Mouse (Mus musculus) forebrain, embryonic 16.5 days (tissue): ENCODE results near the gene Arid1b. TPM values are rescaled to one million over a fixed set of nuclear protein-coding genes. Genes with fewer than 3 reads are reported as not detected.

Experiments
- ATAC-seq: fragments of 200-750 bp; cut with Nextera tagmentation; 2 replicates; pipeline ENCODE4 v1.8.0; 2017; ENCODE audit warnings: mild to moderate bottlenecking, moderate library complexity
- H3K27ac ChIP-seq: fragments of 300-500 bp; sonication (generic); 2 replicates; pipeline ENCODE4 v1.5.1; 2014; ENCODE audit warnings: low read length, control low read depth
- H3K27me3 ChIP-seq: fragments of 300-500 bp; sonication (generic); replicated peaks from 2 replicates; pipeline ENCODE4 v1.6.1; 2014; ENCODE audit warnings: low read length; ENCODE audit not compliant: control insufficient read depth, insufficient read depth
- H3K36me3 ChIP-seq: fragments of 300-500 bp; sonication (generic); 2 replicates; pipeline ENCODE4 v1.6.1; 2014; ENCODE audit not compliant: control insufficient read depth, insufficient read depth
- H3K4me1 ChIP-seq: fragments of 300-500 bp; sonication (generic); replicated peaks from 2 replicates; pipeline ENCODE4 v1.6.1; 2014; ENCODE audit warnings: low read length; ENCODE audit not compliant: control insufficient read depth, insufficient read depth
- H3K4me2 ChIP-seq: fragments of 300-500 bp; sonication (generic); 2 replicates; pipeline ENCODE4 v1.6.1; 2014; ENCODE audit warnings: mild to moderate bottlenecking, low read length, control low read depth
- H3K4me3 ChIP-seq: fragments of 300-500 bp; sonication (generic); replicated peaks from 2 replicates; pipeline ENCODE4 v1.5.1; 2014; ENCODE audit warnings: mild to moderate bottlenecking, low read length, control low read depth
- H3K9ac ChIP-seq: fragments of 300-500 bp; sonication (generic); replicated peaks from 2 replicates; pipeline ENCODE4 v1.6.1; 2014; ENCODE audit warnings: low read depth, low read length, control low read depth
- H3K9me3 ChIP-seq: fragments of 300-500 bp; sonication (generic); 2 replicates; pipeline ENCODE4 v1.6.1; 2016; ENCODE audit warnings: low read length; ENCODE audit not compliant: control insufficient read depth
- WGBS: fragments of 180-500 bp; shearing (Covaris S2); extraction: QIAGEN DNeasy Blood & Tissue Kit; methylation state at CpG from one replicate; pipeline ENCODE4 v1.1.7; 2014; 5-methylcytosine and 5-hydroxymethylcytosine counted together
- polyA plus RNA-seq: library from polyadenylated mRNA; unstranded; fragments of >200 nt; fragmentation: Nextera tagmentation; extraction: Ambion mirVana; gene quantifications from 2 replicates; pipeline ENCODE4 v1.2.1, GENCODE M21; 2015

Arid1b gene
- polyA plus RNA-seq, 1 experiment from 2014 or later = 15.1 TPM

- no peak for ATAC-seq
- 82% methylated on average over 8 of the region's 8 CpGs for WGBS
These were observed 43.1 kb downstream of the Arid1b start for GRCm38 (mm10) chr17:5037199-5037598.

GRCm38 (mm10) chr17:5039826-5040225 is 45.7 kb downstream of the Arid1b start:
- H3K9me3 ChIP-seq = no peaks in the 10 kb centered on the region
- ATAC-seq = no peak
- no peak overlapping the region for H3K4me3 ChIP-seq
- H3K27ac ChIP-seq = no peak overlapping the region
- H3K4me2 ChIP-seq = no peak overlapping the region
- no peaks in the 10 kb centered on the region for H3K36me3 ChIP-seq
- no peaks in the 10 kb centered on the region for H3K27me3 ChIP-seq
- WGBS = 87% methylated on average over 2 of the region's 2 CpGs
- peaks cover 13% of the 10 kb centered on the region for H3K4me1 ChIP-seq
- H3K9ac ChIP-seq = no peak overlapping the region

More at GRCm38 (mm10) chr17:5037199-5037598, 43.1 kb downstream of the Arid1b start:
- H3K9me3 ChIP-seq = no peaks in the 10 kb centered on the region
- H3K27me3 ChIP-seq = no peaks in the 10 kb centered on the region
- H3K4me1 ChIP-seq = 0 out of 2 replicates have a peak, but pooled peaks cover 2% of the 10 kb centered on the region
- no peak overlapping the region for H3K4me2 ChIP-seq
- no peak overlapping the region for H3K4me3 ChIP-seq
- no peaks in the 10 kb centered on the region for H3K36me3 ChIP-seq
- no peak overlapping the region for H3K27ac ChIP-seq
- H3K9ac ChIP-seq = no peak overlapping the region

- no peak overlapping the region for H3K4me2 ChIP-seq
- H3K36me3 ChIP-seq = no peaks in the 10 kb centered on the region
- H3K27me3 ChIP-seq = no peaks in the 10 kb centered on the region
- 45% methylated on average over 7 of the region's 7 CpGs for WGBS
- H3K9ac ChIP-seq = no peak overlapping the region
- ATAC-seq = no peak
- no peaks in the 10 kb centered on the region for H3K9me3 ChIP-seq
- H3K4me3 ChIP-seq = no peak overlapping the region
- H3K4me1 ChIP-seq = peaks cover 10% of the 10 kb centered on the region
- no peak overlapping the region for H3K27ac ChIP-seq
These were observed 49.7 kb downstream of the Arid1b start for GRCm38 (mm10) chr17:5043871-5044270.

- Histone ChIP-seq H3K27me3 (no peaks in the 10 kb centered on the region), H3K27ac (no peak overlapping the region), H3K9me3 (no peaks in the 10 kb centered on the region), H3K4me1 (peaks cover 10% of the 10 kb centered on the region), H3K9ac (no peak overlapping the region), H3K36me3 (no peaks in the 10 kb centered on the region), H3K4me2 (no peak overlapping the region), H3K4me3 (no peak overlapping the region)
- no peak for ATAC-seq
- WGBS = 92% methylated on average over 5 of the region's 5 CpGs
These were observed 51.5 kb downstream of the Arid1b start for GRCm38 (mm10) chr17:5045613-5046012.

DNA sequence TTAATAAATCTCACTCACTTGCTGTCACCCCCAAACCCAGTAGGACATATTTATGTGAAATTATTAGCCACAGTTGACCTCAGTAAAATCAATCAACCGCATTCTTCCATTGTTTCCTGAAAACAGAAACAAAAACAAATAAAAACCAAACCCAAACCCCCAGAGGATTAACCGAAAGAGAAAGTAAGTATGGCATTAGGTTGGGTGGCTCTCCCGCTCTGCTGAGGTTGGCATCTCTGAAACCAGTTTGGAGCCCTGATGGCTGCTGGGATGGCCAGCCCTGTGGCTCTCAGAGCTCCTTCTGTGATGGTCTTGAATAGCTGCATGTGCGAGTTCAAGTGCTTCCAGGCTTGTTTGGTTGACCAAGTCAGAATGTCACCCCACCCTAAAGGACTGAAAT is 53.2 kb downstream of the Arid1b start:
- 96% methylated on average over 4 of the region's 4 CpGs for WGBS
- Histone ChIP-seq H3K27ac (no peak overlapping the region), H3K4me3 (no peak overlapping the region), H3K4me1 (peaks cover 10% of the 10 kb centered on the region), H3K36me3 (no peaks in the 10 kb centered on the region), H3K9ac (no peak overlapping the region), H3K9me3 (no peaks in the 10 kb centered on the region), H3K4me2 (no peak overlapping the region), H3K27me3 (no peaks in the 10 kb centered on the region)
- ATAC-seq = no peak

GRCm38 (mm10) chr17:5050266-5050665 is 56.1 kb downstream of the Arid1b start:
- H3K4me3 ChIP-seq = no peak overlapping the region

DNA sequence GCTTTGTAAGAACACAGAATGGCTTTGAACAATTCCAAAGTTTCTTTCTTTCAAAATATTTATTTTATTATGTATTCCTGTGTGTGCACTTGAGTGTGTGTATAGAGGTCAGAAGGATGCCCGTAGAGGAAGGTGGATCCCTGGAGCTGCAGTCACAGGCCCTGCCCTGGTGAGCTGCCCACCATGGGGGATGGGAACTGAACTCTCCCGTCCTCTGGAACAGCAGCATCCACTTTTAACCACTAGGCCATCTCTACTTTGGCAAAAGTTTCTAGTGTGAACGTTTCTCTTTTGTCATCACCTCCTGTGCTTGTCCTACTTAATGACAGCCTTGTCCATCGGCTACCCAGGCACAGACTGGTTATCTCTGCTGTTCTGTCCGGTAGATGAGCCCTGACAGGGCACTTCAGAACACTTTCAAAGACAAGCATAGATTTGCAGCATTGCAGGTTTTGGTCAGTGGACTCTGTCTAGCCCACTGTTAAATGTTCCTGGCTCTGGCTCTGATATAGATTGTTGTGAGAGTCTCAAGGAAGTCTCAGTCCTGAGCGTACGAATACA is 56.9 kb downstream of the Arid1b start:
- no peaks in the 10 kb centered on the region for H3K27me3 ChIP-seq
- H3K27ac ChIP-seq = no peak overlapping the region
- 66% methylated on average over 7 of the region's 7 CpGs for WGBS
- no peak for ATAC-seq
- H3K9me3 ChIP-seq = no peaks in the 10 kb centered on the region
- no peak overlapping the region for H3K9ac ChIP-seq
- H3K4me1 ChIP-seq = 0 out of 2 replicates have a peak, but pooled peaks cover 3% of the 10 kb centered on the region
- no peaks in the 10 kb centered on the region for H3K36me3 ChIP-seq
- H3K4me3 ChIP-seq = no peak overlapping the region
- H3K4me2 ChIP-seq = no peak overlapping the region

More at GRCm38 (mm10) chr17:5050266-5050665, 56.1 kb downstream of the Arid1b start:
- 88% methylated on average over 8 of the region's 8 CpGs for WGBS
- Histone ChIP-seq H3K27ac (no peak overlapping the region), H3K36me3 (no peaks in the 10 kb centered on the region), H3K4me2 (no peak overlapping the region), H3K9me3 (no peaks in the 10 kb centered on the region), H3K27me3 (no peaks in the 10 kb centered on the region), H3K4me1 (0 out of 2 replicates have a peak, but pooled peaks cover 3% of the 10 kb centered on the region), H3K9ac (no peak overlapping the region)
- no peak for ATAC-seq

GRCm38 (mm10) chr17:5052091-5052799 is 58.1 kb downstream of the Arid1b start:
- Histone ChIP-seq H3K36me3 (no peaks in the 10 kb centered on the region), H3K4me2 (no peak overlapping the region), H3K9me3 (no peaks in the 10 kb centered on the region), H3K9ac (no peak overlapping the region), H3K27ac (no peak overlapping the region), H3K4me3 (no peak overlapping the region), H3K4me1 (peaks cover 11% of the 10 kb centered on the region), H3K27me3 (no peaks in the 10 kb centered on the region)
- ATAC-seq = no peak
- WGBS = 54% methylated on average over 10 of the region's 10 CpGs

DNA sequence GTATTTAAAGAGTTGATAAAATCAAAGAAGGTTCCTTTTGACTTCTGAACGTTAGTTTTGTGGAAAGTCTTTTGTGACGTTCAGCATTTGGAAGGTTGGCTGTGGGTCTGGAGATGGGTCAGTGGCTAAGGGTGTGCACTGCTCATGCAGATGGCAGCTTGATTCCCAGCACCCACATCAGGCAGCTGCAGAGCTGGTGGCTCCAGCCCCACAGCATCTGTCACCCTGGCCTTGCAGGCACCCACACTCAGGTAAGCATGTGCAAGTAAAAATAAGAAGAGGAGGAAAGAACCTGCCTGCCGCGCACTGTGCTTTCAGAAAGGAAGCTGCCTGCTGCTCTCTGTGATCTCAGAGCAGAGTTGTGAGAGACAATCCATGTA is 58.7 kb downstream of the Arid1b start:
- no peak for ATAC-seq
- Histone ChIP-seq H3K9ac (no peak overlapping the region), H3K4me3 (no peak overlapping the region), H3K4me2 (no peak overlapping the region), H3K4me1 (peaks cover 16% of the 10 kb centered on the region), H3K27ac (no peak overlapping the region), H3K36me3 (no peaks in the 10 kb centered on the region), H3K9me3 (no peaks in the 10 kb centered on the region), H3K27me3 (no peaks in the 10 kb centered on the region)
- WGBS = 77% methylated on average over 4 of the region's 4 CpGs
